Mouse (Mus musculus) bone marrow macrophage, adult 2 months (primary cell): Measurements from ENCODE around the gene Ppfia1.

Source experiments
- CTCF ChIP-seq: IDR thresholded peaks from 2 replicates; pipeline ENCODE4 v1.5.1; 2012; ENCODE audit warnings: low read depth, mild to moderate bottlenecking, low read length, moderate library complexity
- POLR2A ChIP-seq: IDR thresholded peaks from 2 replicates; pipeline ENCODE4 v1.6.1; 2012; ENCODE audit warnings: mild to moderate bottlenecking, low read depth, low read length, borderline replicate concordance

GRCm38 (mm10) chr7:144450661-144451060 is 102.9 kb downstream of the Ppfia1 start:
- TF ChIP-seq POLR2A (no peak), CTCF (no peak)
